Mouse (Mus musculus): ENCODE data around the gene Fdxacb1. TPM values are rescaled to one million over a fixed set of nuclear protein-coding genes. Genes with fewer than 3 reads are reported as not detected.

Gene Fdxacb1
- polyA plus RNA-seq, 1 experiment from 2014 or later: 12.0 TPM

DNA sequence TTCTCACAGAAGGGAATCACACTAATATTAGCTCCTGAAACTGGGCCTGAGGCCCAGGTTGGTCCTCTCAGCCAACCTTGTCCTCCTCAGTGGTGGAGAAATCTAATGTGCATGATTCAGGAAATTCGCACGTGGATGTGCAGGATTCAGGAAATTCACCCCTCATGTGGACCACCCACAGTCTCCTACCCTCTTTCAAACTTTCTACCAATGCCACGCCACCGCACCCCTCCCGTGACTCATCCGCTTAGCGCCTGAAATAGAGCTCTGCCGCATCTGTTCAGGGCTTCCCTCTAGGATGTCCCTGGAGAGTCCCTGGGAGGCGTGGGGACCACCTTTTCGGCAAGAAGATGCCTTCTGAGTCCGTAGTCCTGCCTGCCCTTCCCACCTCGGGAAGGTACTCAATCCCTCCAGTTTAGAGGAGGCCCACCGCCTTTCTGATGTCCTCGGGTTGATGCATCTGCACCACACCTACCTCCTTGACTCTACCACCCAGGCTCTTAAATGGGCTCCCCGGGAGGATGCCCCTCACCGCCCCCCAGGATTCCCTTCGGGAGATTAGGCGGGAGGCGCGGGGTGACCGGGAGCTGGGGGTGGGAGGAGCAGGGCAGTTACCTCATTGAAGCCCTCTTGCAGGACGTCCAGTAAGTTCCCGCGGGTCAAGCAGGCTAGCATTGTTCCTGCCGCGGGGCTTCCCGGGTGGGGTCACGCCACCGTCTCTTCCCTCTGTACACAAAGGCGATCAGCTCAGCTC lies 40.7 kb upstream of the Fdxacb1 start:
- Histone ChIP-seq H3K27me3 (ENCODE audit: control insufficient read depth, insufficient read depth, low read length) (no peaks in the 10 kb centered on the region), H3K4me2 (peak overlapping the region; percentile 82), H3K36me3 (ENCODE audit: control insufficient read depth, insufficient read depth, low read length) (no peaks in the 10 kb centered on the region), H3K9ac (ENCODE audit: low read length) (peak overlapping the region; percentile 78), H3K27ac (ENCODE audit: low read depth, low read length) (peak overlapping the region; percentile 61), H3K4me3 (ENCODE audit: low read depth, low read length) (peak overlapping the region; percentile 54), H3K9me3 (ENCODE audit: control insufficient read depth, low read length) (no peaks in the 10 kb centered on the region), H3K4me1 (ENCODE audit: control insufficient read depth, insufficient read depth, low read length) (peaks cover 22% of the 10 kb centered on the region)
- ATAC-seq (ENCODE audit: low FRiP score) (peak; percentile 25; the same call in 1 of the 2 replicates), DNase-seq (ENCODE audit: low spot score, missing footprints) (peak; percentile 91)
- 2% methylated on average over 30 of the region's 30 CpGs for WGBS

DNA sequence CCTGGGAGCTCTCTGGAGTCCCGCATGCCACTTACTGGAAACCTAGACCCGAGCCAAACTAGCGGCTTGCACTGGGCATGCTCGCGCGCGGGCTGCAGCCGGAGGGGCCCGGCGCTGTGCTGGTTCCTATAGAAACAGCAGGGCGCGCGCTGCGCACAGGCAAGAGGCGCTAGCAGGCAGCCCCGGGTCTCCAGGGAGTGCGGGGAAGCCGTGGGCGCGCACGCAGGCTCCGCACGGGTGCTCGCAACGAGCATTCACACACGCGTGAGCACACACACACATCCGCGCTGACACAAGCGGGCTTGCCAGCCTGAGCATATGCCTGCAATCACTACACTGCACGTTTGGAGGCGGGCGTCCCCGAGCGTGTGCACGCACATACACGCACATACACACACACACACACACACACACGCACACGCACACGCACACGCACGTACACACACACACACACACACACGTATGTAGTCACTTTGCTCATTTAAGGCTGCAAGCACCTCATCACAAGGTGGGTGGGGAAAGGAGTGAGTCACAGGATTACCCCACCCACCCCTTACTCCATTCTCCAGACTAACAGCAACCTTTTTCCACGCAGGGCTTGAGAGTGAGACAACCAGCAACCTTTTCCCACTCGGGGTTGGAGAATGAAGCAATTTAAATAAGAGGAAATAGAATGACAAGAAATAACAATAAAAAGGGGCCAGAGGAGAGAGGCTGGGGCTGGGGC lies 39.9 kb upstream of the Fdxacb1 start:
- no peaks in the 10 kb centered on the region for H3K27me3 ChIP-seq (ENCODE audit: control insufficient read depth, insufficient read depth, low read length)
- peak overlapping the region; percentile 82 for H3K4me2 ChIP-seq
- DNase-seq (ENCODE audit: low spot score, missing footprints) (peak; percentile 97), ATAC-seq (ENCODE audit: low FRiP score) (peak; percentile 94)
- H3K36me3 ChIP-seq (ENCODE audit: control insufficient read depth, insufficient read depth, low read length): no peaks in the 10 kb centered on the region
- peak overlapping the region; percentile 61; the same call in 1 of the 2 replicates for H3K27ac ChIP-seq (ENCODE audit: low read depth, low read length)
- peak overlapping the region; percentile 78 for H3K9ac ChIP-seq (ENCODE audit: low read length)
- 0% methylated on average over 45 of the region's 45 CpGs for whole genome bisulfite sequencing
- H3K9me3 ChIP-seq (ENCODE audit: control insufficient read depth, low read length): no peaks in the 10 kb centered on the region
- peak overlapping the region; percentile 54 for H3K4me3 ChIP-seq (ENCODE audit: low read depth, low read length)
- H3K4me1 ChIP-seq (ENCODE audit: control insufficient read depth, insufficient read depth, low read length): peaks cover 29% of the 10 kb centered on the region

DNA sequence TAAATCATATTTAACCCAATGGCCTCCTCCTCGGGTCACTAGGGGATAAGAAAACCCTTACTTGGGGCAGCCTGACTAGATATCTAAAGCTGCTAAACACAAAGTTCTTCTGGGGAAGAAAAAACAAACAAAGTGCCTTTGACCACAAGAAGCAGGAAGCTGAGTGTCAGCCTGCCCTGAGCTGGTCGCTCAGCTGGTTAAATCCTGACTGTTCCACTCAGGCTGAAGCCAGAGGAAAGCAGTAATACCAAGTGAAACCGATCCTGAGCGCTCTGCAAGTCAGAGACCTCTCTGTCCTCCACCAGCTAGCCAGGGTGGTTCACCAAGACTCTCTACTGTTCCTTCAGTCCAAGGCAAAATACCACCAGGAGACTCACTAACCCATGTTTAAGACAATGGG lies 38.4 kb upstream of the Fdxacb1 start:
- Histone ChIP-seq H3K4me1 (ENCODE audit: control insufficient read depth, insufficient read depth, low read length) (peaks cover 33% of the 10 kb centered on the region), H3K27ac (ENCODE audit: low read depth, low read length) (no peak overlapping the region), H3K4me3 (ENCODE audit: low read depth, low read length) (no peak overlapping the region), H3K4me2 (no peak overlapping the region), H3K9me3 (ENCODE audit: control insufficient read depth, low read length) (no peaks in the 10 kb centered on the region), H3K9ac (ENCODE audit: low read length) (no peak overlapping the region), H3K27me3 (ENCODE audit: control insufficient read depth, insufficient read depth, low read length) (no peaks in the 10 kb centered on the region), H3K36me3 (ENCODE audit: control insufficient read depth, insufficient read depth, low read length) (no peaks in the 10 kb centered on the region)
- no peak for ATAC-seq (ENCODE audit: low FRiP score)
- no peak for DNase-seq (ENCODE audit: low spot score, missing footprints)
- 67% methylated on average over 4 of the region's 4 CpGs for WGBS

DNA sequence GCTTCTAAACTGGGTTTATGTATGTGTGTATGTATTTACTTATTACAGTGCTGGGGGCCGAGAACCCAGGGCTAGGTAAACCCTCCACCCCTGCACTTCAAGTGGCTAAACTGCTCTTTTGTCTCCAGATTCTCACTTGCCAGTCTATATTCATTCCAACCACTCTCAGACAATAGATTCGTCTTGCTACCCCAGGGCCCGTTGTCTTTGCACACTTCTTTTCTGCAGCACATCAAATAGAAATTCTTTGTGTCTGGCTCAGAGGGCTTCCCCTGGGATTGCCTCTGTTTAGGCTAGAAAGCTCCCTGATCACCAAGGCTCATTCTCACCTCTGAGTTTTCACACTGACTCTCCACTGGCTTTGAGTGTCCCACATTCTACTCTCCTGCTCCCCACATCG lies 35.5 kb upstream of the Fdxacb1 start:
- WGBS: 10% methylated on average over 4 of the region's 4 CpGs

DNA sequence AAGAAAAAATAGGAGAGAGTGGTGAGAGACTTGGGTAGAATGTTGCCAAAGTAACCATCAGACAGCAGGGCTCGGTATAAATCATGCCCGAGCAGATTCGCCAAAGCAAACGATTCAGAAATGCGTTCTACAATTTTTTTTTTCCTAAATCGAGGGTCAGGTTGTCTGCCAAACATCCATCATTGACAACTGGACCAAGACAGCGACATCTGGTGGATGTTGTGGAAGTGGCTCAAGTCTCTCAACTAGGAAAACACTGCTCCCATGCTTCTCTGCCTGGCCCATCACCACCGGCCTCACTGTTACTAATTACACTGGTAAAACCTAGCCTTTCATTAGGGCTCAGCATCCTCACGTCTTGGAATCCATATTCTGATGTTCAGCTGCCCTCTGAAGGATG lies 33.0 kb upstream of the Fdxacb1 start:
- H3K36me3 ChIP-seq (ENCODE audit: control insufficient read depth, insufficient read depth, low read length): no peaks in the 10 kb centered on the region
- H3K4me2 ChIP-seq: no peak overlapping the region
- H3K9ac ChIP-seq (ENCODE audit: low read length): no peak overlapping the region
- H3K9me3 ChIP-seq (ENCODE audit: control insufficient read depth, low read length): no peaks in the 10 kb centered on the region
- DNase-seq (ENCODE audit: low spot score, missing footprints) (no peak), ATAC-seq (ENCODE audit: low FRiP score) (no peak)
- no peaks in the 10 kb centered on the region for H3K27me3 ChIP-seq (ENCODE audit: control insufficient read depth, insufficient read depth, low read length)
- H3K4me1 ChIP-seq (ENCODE audit: control insufficient read depth, insufficient read depth, low read length): peaks cover 12% of the 10 kb centered on the region
- no peak overlapping the region for H3K4me3 ChIP-seq (ENCODE audit: low read depth, low read length)
- WGBS: 6% methylated on average over 9 of the region's 9 CpGs
- H3K27ac ChIP-seq (ENCODE audit: low read depth, low read length): no peak overlapping the region

More for the DNA sequence above, 35.5 kb upstream of the Fdxacb1 start:
- Histone ChIP-seq H3K9ac (ENCODE audit: low read length) (no peak overlapping the region), H3K4me3 (ENCODE audit: low read depth, low read length) (no peak overlapping the region), H3K9me3 (ENCODE audit: control insufficient read depth, low read length) (no peaks in the 10 kb centered on the region), H3K27me3 (ENCODE audit: control insufficient read depth, insufficient read depth, low read length) (no peaks in the 10 kb centered on the region), H3K4me2 (no peak overlapping the region), H3K36me3 (ENCODE audit: control insufficient read depth, insufficient read depth, low read length) (no peaks in the 10 kb centered on the region), H3K27ac (ENCODE audit: low read depth, low read length) (no peak overlapping the region), H3K4me1 (ENCODE audit: control insufficient read depth, insufficient read depth, low read length) (peaks cover 16% of the 10 kb centered on the region)
- DNase-seq (ENCODE audit: low spot score, missing footprints): peak; percentile 91
- ATAC-seq (ENCODE audit: low FRiP score): no peak

DNA sequence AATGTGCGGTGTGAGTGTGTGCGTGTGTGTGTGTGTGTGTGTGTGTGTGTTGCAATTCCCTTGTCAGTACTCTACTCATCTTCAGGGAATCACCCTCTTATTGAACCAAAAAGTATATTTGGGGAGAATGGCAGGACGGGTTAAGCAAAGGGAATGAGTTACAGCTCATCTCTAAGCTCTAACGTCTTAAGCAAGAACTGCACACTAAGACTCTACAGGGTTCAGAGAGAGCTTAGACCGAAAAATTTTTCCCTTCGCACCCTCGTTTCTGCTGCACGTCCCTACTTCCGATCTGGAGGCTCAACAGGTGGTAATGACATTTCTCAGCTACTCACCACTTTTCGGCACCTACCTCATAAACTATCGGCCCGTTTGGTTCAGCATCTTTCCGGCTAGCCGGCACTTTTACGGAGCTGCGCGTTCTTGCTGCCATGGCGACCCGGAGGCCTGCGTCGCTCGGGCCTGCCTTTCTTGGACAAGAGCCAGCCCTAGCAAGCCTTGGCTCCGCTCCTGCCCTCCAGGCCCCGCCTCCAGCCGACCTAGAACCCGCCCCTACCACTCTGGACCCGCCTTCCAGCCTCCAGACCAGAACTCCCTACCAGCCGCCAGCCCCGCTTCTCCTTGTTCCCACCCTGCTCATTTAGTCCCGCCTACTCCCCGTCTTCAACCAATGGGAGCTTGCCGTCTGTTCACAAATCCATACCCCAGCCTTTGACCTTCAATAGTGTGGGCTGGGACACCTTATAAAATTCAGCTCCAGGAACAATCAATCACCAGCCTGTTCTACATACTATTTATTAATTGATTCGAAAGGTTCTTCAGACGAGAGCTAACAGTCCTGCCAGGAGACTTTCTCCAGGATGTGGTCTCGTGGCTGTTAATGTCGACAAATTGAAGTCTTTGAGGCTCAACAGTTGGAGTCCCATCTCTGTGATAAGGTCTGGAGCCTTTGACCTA lies 28.8 kb upstream of the Fdxacb1 start, which contains the start of gene Dixdc1:
Dixdc1 (minus strand) TSS at position 604 of the 957 bp plus-strand sequence.
- ATAC-seq (ENCODE audit: low FRiP score): peak; percentile 97
- H3K9ac ChIP-seq (ENCODE audit: low read length): no peak within 1 kb of the TSS

DNA sequence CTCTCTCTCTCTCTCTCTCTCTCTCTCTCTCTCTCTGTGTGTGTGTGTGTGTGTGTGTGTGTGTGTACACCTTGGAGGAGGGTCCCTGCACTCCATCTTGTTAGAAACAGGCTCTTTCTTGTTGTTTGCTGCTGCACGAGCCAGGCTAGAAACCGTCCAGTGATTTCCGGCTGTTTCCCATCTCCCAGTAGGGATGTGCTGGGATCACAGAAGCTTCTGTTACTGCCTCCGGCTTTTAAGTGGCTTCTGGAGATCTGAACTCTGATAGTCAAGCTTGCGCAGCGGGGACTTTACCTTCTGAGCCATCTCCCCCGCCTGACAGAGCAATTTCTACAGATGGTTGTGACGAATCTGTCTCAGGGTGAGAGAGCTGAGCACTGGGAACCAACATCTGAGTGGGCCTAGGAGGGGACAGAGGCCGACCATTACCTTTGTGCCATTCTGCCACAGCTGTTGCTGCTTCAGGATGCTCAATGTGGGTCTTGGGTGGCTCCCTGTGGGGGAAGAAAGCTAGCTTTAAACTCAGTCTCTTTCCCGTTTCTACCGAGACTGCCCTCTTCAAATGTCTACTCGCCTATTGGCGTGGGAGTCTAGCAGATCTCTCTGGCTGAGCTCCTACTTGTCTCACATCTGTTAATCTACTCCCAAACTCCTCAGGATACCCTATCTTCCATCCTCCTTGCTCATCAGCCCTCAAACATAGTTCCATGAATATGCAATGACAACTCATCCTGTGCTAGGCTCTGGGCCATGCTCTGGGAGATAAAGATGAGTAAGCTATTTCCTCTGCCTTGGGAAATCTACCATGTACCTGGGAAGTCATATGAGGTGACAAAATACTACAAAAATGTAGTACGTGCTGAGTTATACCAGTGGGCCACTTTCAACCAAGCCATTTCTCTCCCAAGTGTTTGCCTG lies 26.9 kb upstream of the Fdxacb1 start:
- Histone ChIP-seq H3K4me2 (no peak overlapping the region), H3K36me3 (ENCODE audit: control insufficient read depth, insufficient read depth, low read length) (no peaks in the 10 kb centered on the region), H3K4me1 (ENCODE audit: control insufficient read depth, insufficient read depth, low read length) (peaks cover 2% of the 10 kb centered on the region; the same call in 1 of the 2 replicates), H3K9me3 (ENCODE audit: control insufficient read depth, low read length) (no peaks in the 10 kb centered on the region), H3K27ac (ENCODE audit: low read depth, low read length) (no peak overlapping the region), H3K27me3 (ENCODE audit: control insufficient read depth, insufficient read depth, low read length) (no peaks in the 10 kb centered on the region; the same call in 1 of the 2 replicates), H3K4me3 (ENCODE audit: low read depth, low read length) (no peak overlapping the region), H3K9ac (ENCODE audit: low read length) (no peak overlapping the region)
- 90% methylated on average over 14 of the region's 14 CpGs for WGBS
- DNase-seq (ENCODE audit: low spot score, missing footprints) (peak; percentile 81), ATAC-seq (ENCODE audit: low FRiP score) (no peak)

More for the DNA sequence above, 28.8 kb upstream of the Fdxacb1 start, which contains the start of gene Dixdc1:
- no peak within 1 kb of the TSS for H3K27ac ChIP-seq (ENCODE audit: low read depth, low read length)
- H3K9me3 ChIP-seq (ENCODE audit: control insufficient read depth, low read length): no peaks in the 10 kb centered on the region
- no peaks in the 10 kb centered on the region for H3K4me1 ChIP-seq (ENCODE audit: control insufficient read depth, insufficient read depth, low read length)
- DNase-seq (ENCODE audit: low spot score, missing footprints): peak; percentile 98
- peak within 1 kb of the TSS; percentile 42 for H3K4me2 ChIP-seq
- WGBS: 14% methylated on average over 36 of the region's 36 CpGs
- no peaks in the 10 kb centered on the region for H3K27me3 ChIP-seq (ENCODE audit: control insufficient read depth, insufficient read depth, low read length)
- H3K4me3 ChIP-seq (ENCODE audit: low read depth, low read length): peak within 1 kb of the TSS; percentile 15
- no peaks in the 10 kb centered on the region for H3K36me3 ChIP-seq (ENCODE audit: control insufficient read depth, insufficient read depth, low read length)

DNA sequence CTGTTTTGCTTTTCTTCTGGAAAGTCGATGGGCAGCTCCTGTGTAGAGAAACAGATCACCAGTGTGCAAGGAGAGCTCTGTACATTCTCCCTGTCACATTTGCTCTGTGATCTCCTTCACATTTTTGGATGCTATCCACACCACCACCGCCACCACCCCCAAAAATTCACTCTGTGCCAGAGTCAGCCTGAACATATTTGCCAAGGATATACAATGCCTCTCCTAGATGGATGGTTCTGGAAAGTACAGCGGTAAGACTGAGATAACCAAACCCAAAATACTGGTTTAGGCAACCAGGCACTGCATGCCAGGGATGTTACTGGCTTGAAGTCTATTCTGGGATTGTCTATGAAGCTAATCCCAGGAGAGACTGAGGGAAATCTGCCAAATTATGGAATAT lies 25.8 kb upstream of the Fdxacb1 start:
- H3K9ac ChIP-seq (ENCODE audit: low read length): no peak overlapping the region
- H3K9me3 ChIP-seq (ENCODE audit: control insufficient read depth, low read length): no peaks in the 10 kb centered on the region
- no peak for ATAC-seq (ENCODE audit: low FRiP score)
- H3K36me3 ChIP-seq (ENCODE audit: control insufficient read depth, insufficient read depth, low read length): no peaks in the 10 kb centered on the region
- DNase-seq (ENCODE audit: low spot score, missing footprints): no peak
- H3K27me3 ChIP-seq (ENCODE audit: control insufficient read depth, insufficient read depth, low read length): no peaks in the 10 kb centered on the region; the same call in 1 of the 2 replicates
- H3K27ac ChIP-seq (ENCODE audit: low read depth, low read length): no peak overlapping the region
- H3K4me3 ChIP-seq (ENCODE audit: low read depth, low read length): no peak overlapping the region
- H3K4me2 ChIP-seq: no peak overlapping the region
- peaks cover 2% of the 10 kb centered on the region; the same call in 1 of the 2 replicates for H3K4me1 ChIP-seq (ENCODE audit: control insufficient read depth, insufficient read depth, low read length)
- 84% methylated on average over 3 of the region's 3 CpGs for WGBS
